Mouse (Mus musculus): Measurements from ENCODE around the gene Mex3a.
"Not testable (repeated sequence)": the region's sequence is repeated elsewhere in the genome, so short reads cannot be mapped to it uniquely, and the experiment has no call there.

The Mex3a gene

GRCm38 (mm10) chr3:88567892-88568291 lies 35.7 kb downstream of the Mex3a start:
- no peak for DNase-seq (ENCODE audit: low spot score in 2 of 2)

GRCm38 (mm10) chr3:88568615-88569014 lies 36.4 kb downstream of the Mex3a start:
- DNase-seq (ENCODE audit: low spot score in 2 of 2) = no peak

GRCm38 (mm10) chr3:88569093-88569492 lies 36.9 kb downstream of the Mex3a start:
- no peak for DNase-seq (ENCODE audit: low spot score in 2 of 2)

GRCm38 (mm10) chr3:88569694-88570093 lies 37.5 kb downstream of the Mex3a start:
- no peak for DNase-seq (ENCODE audit: low spot score in 2 of 2)

GRCm38 (mm10) chr3:88570341-88570740 lies 38.1 kb downstream of the Mex3a start:
- DNase-seq (ENCODE audit: low spot score in 2 of 2) = no peak

GRCm38 (mm10) chr3:88571856-88572255 lies 39.7 kb downstream of the Mex3a start:
- no peak for DNase-seq (ENCODE audit: low spot score in 2 of 2)

GRCm38 (mm10) chr3:88572835-88573234 lies 40.6 kb downstream of the Mex3a start:
- no peak for DNase-seq (ENCODE audit: low spot score in 2 of 2)

- DNase-seq (ENCODE audit: low spot score in 2 of 2) = no peak
Observed at GRCm38 (mm10) chr3:88573810-88574209, 41.6 kb downstream of the Mex3a start.

- DNase-seq (ENCODE audit: low spot score in 2 of 2) = no peak
Observed at GRCm38 (mm10) chr3:88575540-88575939, 43.3 kb downstream of the Mex3a start, which contains the start of gene Ssr2. Gene Ssr2, plus strand, starts transcription at chr3:88575876.

GRCm38 (mm10) chr3:88577846-88578245 lies 45.7 kb downstream of the Mex3a start:
- DNase-seq (ENCODE audit: low spot score in 2 of 2) = not testable (repeated sequence)

- no peak for DNase-seq (ENCODE audit: low spot score in 2 of 2)
Observed at GRCm38 (mm10) chr3:88578498-88579424, 46.6 kb downstream of the Mex3a start.

- DNase-seq (ENCODE audit: low spot score in 2 of 2) = peak; percentile 73 to 80
Observed at GRCm38 (mm10) chr3:88579454-88580117, 47.4 kb downstream of the Mex3a start.

GRCm38 (mm10) chr3:88585769-88586168 lies 53.6 kb downstream of the Mex3a start:
- DNase-seq (ENCODE audit: low spot score in 2 of 2) = no peak

- no peak for DNase-seq (ENCODE audit: low spot score in 2 of 2)
Observed at GRCm38 (mm10) chr3:88586640-88587039, 54.4 kb downstream of the Mex3a start.

- DNase-seq (ENCODE audit: low spot score in 2 of 2) = no peak
Observed at GRCm38 (mm10) chr3:88590246-88590645, 58.1 kb downstream of the Mex3a start.
